Mouse (Mus musculus) heart, postnatal 0 days (tissue): ENCODE data around the gene Myb. TPM values are rescaled to one million over a fixed set of nuclear protein-coding genes. Genes with fewer than 3 reads are reported as not detected.
"Not testable (repeated sequence)": the region's sequence is repeated elsewhere in the genome, so short reads cannot be mapped to it uniquely, and the experiment has no call there.

Experiments used
- ATAC-seq: fragments of 200-750 bp; cut with Nextera tagmentation; 2 replicates; pipeline ENCODE4 v1.8.0; 2017; ENCODE audit warnings: low read depth, moderate number of reproducible peaks, moderate library complexity; ENCODE audit not compliant: insufficient read depth
- DNase-seq: peaks from one replicate; pipeline ENCODE4 v3.0.0-alpha.2; 2016; ENCODE audit warnings: low spot score
- H3K27ac ChIP-seq: fragments of 300-500 bp; sonication (generic); 2 replicates; pipeline ENCODE4 v1.5.1; 2014; ENCODE audit warnings: low read depth, mild to moderate bottlenecking
- H3K27me3 ChIP-seq: fragments of 300-500 bp; sonication (generic); 2 replicates; pipeline ENCODE4 v1.6.1; 2014; ENCODE audit warnings: low read length, mixed read lengths; ENCODE audit not compliant: control insufficient read depth, insufficient read depth
- H3K36me3 ChIP-seq: fragments of 300-500 bp; sonication (generic); replicated peaks from 2 replicates; pipeline ENCODE4 v1.6.1; 2014; ENCODE audit warnings: low read length, mixed read lengths; ENCODE audit not compliant: control insufficient read depth, insufficient read depth
- H3K4me1 ChIP-seq: fragments of 300-500 bp; sonication (generic); 2 replicates; pipeline ENCODE4 v1.6.1; 2014; ENCODE audit warnings: antibody characterized with exemption; ENCODE audit not compliant: control insufficient read depth, insufficient read depth
- H3K4me2 ChIP-seq: fragments of 300-500 bp; sonication (generic); 2 replicates; pipeline ENCODE4 v1.6.1; 2014; ENCODE audit warnings: low read depth, mild to moderate bottlenecking, low read length, moderate library complexity
- H3K4me3 ChIP-seq: fragments of 300-500 bp; sonication (generic); 2 replicates; pipeline ENCODE4 v1.5.1; 2014; ENCODE audit warnings: low read depth, low read length
- H3K9ac ChIP-seq: fragments of 300-500 bp; sonication (generic); replicated peaks from 2 replicates; pipeline ENCODE4 v1.6.1; 2014; ENCODE audit warnings: low read depth, low read length, mixed read lengths
- H3K9me3 ChIP-seq: fragments of 300-500 bp; sonication (generic); replicated peaks from 2 replicates; pipeline ENCODE4 v1.6.1; 2016; ENCODE audit warnings: low read length; ENCODE audit not compliant: control insufficient read depth
- CTCF ChIP-seq: IDR thresholded peaks from 2 replicates; pipeline ENCODE4 v1.5.1; 2016; ENCODE audit warnings: antibody characterized with exemption, control low read depth, low read depth
- EP300 ChIP-seq: IDR thresholded peaks from 2 replicates; pipeline ENCODE4 v1.6.1; 2016; ENCODE audit warnings: antibody characterized with exemption, low read depth
- WGBS: fragments of 180-500 bp; shearing (Covaris S2); extraction: QIAGEN DNeasy Blood & Tissue Kit; methylation state at CpG from one replicate; pipeline ENCODE4 v1.1.7; 2014; 5-methylcytosine and 5-hydroxymethylcytosine counted together
- polyA plus RNA-seq: library from polyadenylated mRNA; unstranded; fragments of >200 nt; fragmentation: Nextera tagmentation; extraction: Ambion mirVana; gene quantifications from 2 replicates; pipeline ENCODE4 v1.2.1, GENCODE M21; 2015
- total RNA-seq: library from RNA; depleted of rRNA; stranded (reverse); fragments of >200 nt; gene quantifications from 2 replicates; pipeline ENCODE4 v1.2.3, GENCODE M21; 2014; ENCODE audit warnings: low replicate concordance

Gene Myb
- total and polyA plus RNA-seq, 2 experiments from 2014 or later, result 0.15 to 0.20 TPM

- peaks cover 20% of the 10 kb centered on the region for H3K27me3 ChIP-seq
- no peaks in the 10 kb centered on the region for H3K36me3 ChIP-seq
- DNase-seq (no peak), ATAC-seq (no peak)
- no peak overlapping the region for H3K27ac ChIP-seq
- no peak for TF ChIP-seq EP300
- no peak for TF ChIP-seq CTCF
- no peak overlapping the region for H3K4me2 ChIP-seq
- WGBS, result 55% methylated on average over 3 of the region's 3 CpGs
- no peak overlapping the region for H3K4me3 ChIP-seq
- no peak overlapping the region for H3K9ac ChIP-seq
- H3K4me1 ChIP-seq, result peaks cover 9% of the 10 kb centered on the region
- no peaks in the 10 kb centered on the region for H3K9me3 ChIP-seq
Observed at GRCm38 (mm10) chr10:21154927-21155326, 5.9 kb downstream of the Myb start.

GRCm38 (mm10) chr10:21153433-21153832, 7.4 kb downstream of the Myb start:
- no peak for ATAC-seq
- Histone ChIP-seq H3K36me3 (no peaks in the 10 kb centered on the region), H3K4me2 (no peak overlapping the region), H3K9me3 (no peaks in the 10 kb centered on the region), H3K9ac (no peak overlapping the region), H3K27ac (no peak overlapping the region), H3K27me3 (peaks cover 14% of the 10 kb centered on the region), H3K4me1 (no peaks in the 10 kb centered on the region), H3K4me3 (no peak overlapping the region)
- 73% methylated on average over 4 of the region's 4 CpGs for WGBS
- TF ChIP-seq EP300 (no peak), CTCF (no peak)
- no peak for DNase-seq

GRCm38 (mm10) chr10:21152812-21153211, 8.0 kb downstream of the Myb start:
- Histone ChIP-seq H3K4me3 (no peak overlapping the region), H3K36me3 (no peaks in the 10 kb centered on the region), H3K9ac (no peak overlapping the region), H3K27ac (no peak overlapping the region), H3K27me3 (peaks cover 7% of the 10 kb centered on the region; the same call in 1 of the 2 replicates), H3K4me2 (no peak overlapping the region), H3K9me3 (no peaks in the 10 kb centered on the region), H3K4me1 (no peaks in the 10 kb centered on the region)
- no peak for ATAC-seq
- TF ChIP-seq CTCF (no peak), EP300 (no peak)
- no peak for DNase-seq
- 93% methylated on average over 5 of the region's 5 CpGs for WGBS

- H3K4me3 ChIP-seq, result no peak overlapping the region
- no peaks in the 10 kb centered on the region for H3K9me3 ChIP-seq
- H3K27me3 ChIP-seq, result 0 out of 2 replicates have a peak, but pooled peaks cover 3% of the 10 kb centered on the region
- DNase-seq (no peak), ATAC-seq (no peak)
- TF ChIP-seq EP300 (no peak), CTCF (no peak)
- no peak overlapping the region for H3K4me2 ChIP-seq
- no peak overlapping the region for H3K27ac ChIP-seq
- no peaks in the 10 kb centered on the region for H3K4me1 ChIP-seq
- no peaks in the 10 kb centered on the region for H3K36me3 ChIP-seq
- no peak overlapping the region for H3K9ac ChIP-seq
Observed at GRCm38 (mm10) chr10:21151320-21151719, 9.5 kb downstream of the Myb start.

GRCm38 (mm10) chr10:21149945-21150344, 10.8 kb downstream of the Myb start:
- H3K4me1 ChIP-seq, H3K9me3 ChIP-seq, DNase-seq, H3K36me3 ChIP-seq, H3K9ac ChIP-seq, H3K4me3 ChIP-seq, H3K4me2 ChIP-seq, ATAC-seq, H3K27me3 ChIP-seq, H3K27ac ChIP-seq: not testable (repeated sequence)
- WGBS, result 93% methylated on average over 6 of the region's 6 CpGs

- H3K4me3 ChIP-seq, result no peak overlapping the region
- WGBS, result 89% methylated on average over 1 of the region's 1 CpGs
- H3K9ac ChIP-seq, result no peak overlapping the region
- H3K4me2 ChIP-seq, result no peak overlapping the region
- no peak for DNase-seq
- ATAC-seq, result no peak
- no peak overlapping the region for H3K27ac ChIP-seq
- H3K36me3 ChIP-seq, result no peaks in the 10 kb centered on the region
- H3K27me3 ChIP-seq, result no peaks in the 10 kb centered on the region
- TF ChIP-seq EP300 (no peak), CTCF (no peak)
- H3K9me3 ChIP-seq, result no peaks in the 10 kb centered on the region
- 0 out of 2 replicates have a peak, but pooled peaks cover 8% of the 10 kb centered on the region for H3K4me1 ChIP-seq
Observed at GRCm38 (mm10) chr10:21146719-21147118, 14.1 kb downstream of the Myb start.
